Mouse (Mus musculus): ENCODE results near the gene Ube2ql1. TPM values are rescaled to one million over a fixed set of nuclear protein-coding genes. Genes with fewer than 3 reads are reported as not detected.

The Ube2ql1 gene
- total and polyA plus RNA-seq, 2 experiments: 0.09 TPM

DNA sequence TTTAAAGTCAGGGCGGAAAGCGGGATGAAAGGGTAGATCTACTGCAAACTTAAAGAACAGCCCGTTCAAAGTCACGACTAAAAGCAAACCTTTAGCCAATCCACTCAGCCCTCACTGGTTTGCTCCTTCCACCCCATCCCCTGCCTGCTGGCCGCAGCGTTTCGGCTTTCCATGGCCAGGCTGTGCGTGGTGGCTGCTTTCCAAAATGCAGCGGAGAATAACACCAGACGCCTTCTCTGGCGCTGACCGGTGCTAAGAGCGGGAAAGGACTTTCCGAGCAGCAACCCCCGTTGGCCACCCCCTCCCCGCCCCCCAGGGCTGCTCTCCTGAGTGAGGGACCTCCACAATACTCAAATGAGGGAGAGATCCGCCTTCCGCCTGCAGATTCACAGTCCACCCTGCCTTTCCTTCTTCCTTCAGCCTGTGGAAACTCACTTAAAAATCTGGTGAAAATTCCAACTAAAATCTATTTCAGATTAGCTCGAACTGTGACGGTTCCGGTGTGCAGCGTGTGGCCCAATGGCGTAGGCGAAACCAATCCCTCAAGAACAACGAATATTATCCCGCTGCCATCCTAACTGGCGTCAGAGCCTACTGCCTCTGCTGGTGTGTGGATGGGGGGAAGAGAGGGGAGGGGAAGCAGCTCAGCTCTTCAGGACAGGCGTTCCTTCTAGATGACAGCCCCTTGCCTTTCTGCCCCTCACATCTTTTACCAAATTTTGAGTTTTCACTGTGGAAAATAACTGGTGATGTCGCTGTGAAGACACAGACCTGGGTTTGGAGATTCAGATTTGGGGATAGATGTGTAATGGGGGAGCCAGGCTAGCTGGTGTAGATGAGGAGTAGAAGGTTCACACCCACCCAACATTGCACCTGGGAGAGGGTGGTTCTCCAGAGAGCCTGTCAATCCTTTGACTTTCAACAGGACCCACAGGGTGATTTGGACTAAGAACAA, 919 bp upstream of the Ube2ql1 start:
- Histone ChIP-seq H3K4me1 (ENCODE audit: control insufficient read depth, insufficient read depth, low read length) (peaks cover 5% of the 10 kb centered on the region; the same call in 1 of the 2 replicates), H3K36me3 (ENCODE audit: control insufficient read depth, insufficient read depth, low read length) (no peaks in the 10 kb centered on the region), H3K27ac (replicated peaks; ENCODE audit: insufficient read depth, low read depth, low read length) (no peak overlapping the region), H3K27me3 (ENCODE audit: control insufficient read depth, insufficient read depth, low read length) (no peaks in the 10 kb centered on the region; the same call in 1 of the 2 replicates), H3K4me3 (ENCODE audit: insufficient read depth, low read depth, low read length) (no peak overlapping the region; the same call in 1 of the 2 replicates), H3K9ac (ENCODE audit: low read depth, low read length) (no peak overlapping the region), H3K79me2 (ENCODE audit: control insufficient read depth, insufficient read depth, low read length) (no peaks in the 10 kb centered on the region)
- WGBS: 4% methylated on average over 29 of the region's 29 CpGs
- no peak for DNase-seq (ENCODE audit: extremely low read depth, low read depth, low spot score)
- TF ChIP-seq POLR2A (IDR thresholded peaks at IDR 0.05; ENCODE audit: extremely low read depth, insufficient read depth, low read length) (no peak), CTCF (IDR thresholded peaks at IDR 0.05; ENCODE audit: low read depth, low read length) (no peak)

DNA sequence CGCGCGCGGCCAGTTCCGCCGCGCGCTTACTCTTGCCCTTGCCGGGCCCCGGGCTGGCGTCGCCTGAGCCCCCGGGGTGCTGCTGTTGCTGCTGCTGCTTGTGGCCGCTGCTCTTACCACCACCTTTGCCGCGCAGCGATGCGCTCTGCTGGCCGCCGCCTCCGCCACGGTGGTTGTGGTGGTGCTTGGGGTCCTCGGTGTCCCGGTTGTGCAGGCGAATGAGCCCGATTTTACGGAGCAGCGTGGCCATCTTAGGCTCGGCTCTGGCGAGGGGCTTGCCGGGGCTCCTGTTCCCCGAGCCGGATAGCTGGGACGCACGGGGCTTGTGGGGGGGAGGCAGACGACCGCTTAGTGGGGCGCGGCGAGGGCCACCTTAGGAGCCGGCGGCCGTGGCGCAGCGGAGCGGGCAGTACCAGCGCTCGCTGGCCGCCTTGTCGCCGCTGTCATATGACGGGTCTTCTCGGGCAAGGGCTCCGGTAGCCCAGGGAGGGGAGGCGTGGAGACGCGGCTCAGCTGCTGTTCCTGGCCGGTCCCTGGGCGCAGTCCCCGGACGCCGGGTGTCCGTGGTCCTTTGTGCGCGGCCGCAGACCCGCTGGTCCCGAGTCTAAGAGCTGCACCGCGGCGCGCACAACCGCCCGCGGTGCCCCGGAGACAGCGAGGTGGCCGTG, 464 bp downstream of the Ube2ql1 start:
- no peak for TF ChIP-seq CTCF (IDR thresholded peaks at IDR 0.05; ENCODE audit: low read depth, low read length)
- no peaks in the 10 kb centered on the region for H3K36me3 ChIP-seq (ENCODE audit: control insufficient read depth, insufficient read depth, low read length)
- no peak overlapping the region for H3K27ac ChIP-seq (replicated peaks; ENCODE audit: insufficient read depth, low read depth, low read length)
- peak overlapping the region; percentile 60 for H3K9ac ChIP-seq (ENCODE audit: low read depth, low read length)
- H3K27me3 ChIP-seq (ENCODE audit: control insufficient read depth, insufficient read depth, low read length): no peaks in the 10 kb centered on the region; the same call in 1 of the 2 replicates
- under 1% methylated on average over 78 of the region's 78 CpGs for WGBS
- H3K4me3 ChIP-seq (ENCODE audit: insufficient read depth, low read depth, low read length): peak overlapping the region; percentile 62
- no peaks in the 10 kb centered on the region for H3K79me2 ChIP-seq (ENCODE audit: control insufficient read depth, insufficient read depth, low read length)
- peaks cover 5% of the 10 kb centered on the region; the same call in 1 of the 2 replicates for H3K4me1 ChIP-seq (ENCODE audit: control insufficient read depth, insufficient read depth, low read length)
- DNase-seq (ENCODE audit: extremely low read depth, low read depth, low spot score): no peak

GRCm38 (mm10) chr13:69738461-69738971, 1.2 kb downstream of the Ube2ql1 start:
- under 1% methylated on average over 39 of the region's 40 CpGs for WGBS
- no peak for TF ChIP-seq CTCF (IDR thresholded peaks at IDR 0.05; ENCODE audit: low read depth, low read length)
- no peak for TF ChIP-seq POLR2A (IDR thresholded peaks at IDR 0.05; ENCODE audit: extremely low read depth, insufficient read depth, low read length)
- no peaks in the 10 kb centered on the region; the same call in 1 of the 2 replicates for H3K27me3 ChIP-seq (ENCODE audit: control insufficient read depth, insufficient read depth, low read length)

GRCm38 (mm10) chr13:69737444-69738185, 2.1 kb downstream of the Ube2ql1 start:
- WGBS: 23% methylated on average over 19 of the region's 19 CpGs
- no peak for DNase-seq (ENCODE audit: extremely low read depth, low read depth, low spot score)
- H3K4me1 ChIP-seq (ENCODE audit: control insufficient read depth, insufficient read depth, low read length): peaks cover 5% of the 10 kb centered on the region; the same call in 1 of the 2 replicates
- H3K36me3 ChIP-seq (ENCODE audit: control insufficient read depth, insufficient read depth, low read length): no peaks in the 10 kb centered on the region
- H3K27me3 ChIP-seq (ENCODE audit: control insufficient read depth, insufficient read depth, low read length): no peaks in the 10 kb centered on the region; the same call in 1 of the 2 replicates
- no peak overlapping the region for H3K9ac ChIP-seq (ENCODE audit: low read depth, low read length)
- TF ChIP-seq CTCF (IDR thresholded peaks at IDR 0.05; ENCODE audit: low read depth, low read length) (no peak), POLR2A (IDR thresholded peaks at IDR 0.05; ENCODE audit: extremely low read depth, insufficient read depth, low read length) (no peak)
- H3K79me2 ChIP-seq (ENCODE audit: control insufficient read depth, insufficient read depth, low read length): no peaks in the 10 kb centered on the region
- H3K27ac ChIP-seq (replicated peaks; ENCODE audit: insufficient read depth, low read depth, low read length): no peak overlapping the region
- no peak overlapping the region for H3K4me3 ChIP-seq (ENCODE audit: insufficient read depth, low read depth, low read length)

More at GRCm38 (mm10) chr13:69738461-69738971, 1.2 kb downstream of the Ube2ql1 start:
- Histone ChIP-seq H3K9ac (ENCODE audit: low read depth, low read length) (no peak overlapping the region), H3K4me1 (ENCODE audit: control insufficient read depth, insufficient read depth, low read length) (peaks cover 5% of the 10 kb centered on the region; the same call in 1 of the 2 replicates), H3K27ac (replicated peaks; ENCODE audit: insufficient read depth, low read depth, low read length) (no peak overlapping the region), H3K79me2 (ENCODE audit: control insufficient read depth, insufficient read depth, low read length) (no peaks in the 10 kb centered on the region), H3K4me3 (ENCODE audit: insufficient read depth, low read depth, low read length) (peak overlapping the region; percentile 37; the same call in 1 of the 2 replicates), H3K36me3 (ENCODE audit: control insufficient read depth, insufficient read depth, low read length) (no peaks in the 10 kb centered on the region)
- DNase-seq (ENCODE audit: extremely low read depth, low read depth, low spot score): no peak

DNA sequence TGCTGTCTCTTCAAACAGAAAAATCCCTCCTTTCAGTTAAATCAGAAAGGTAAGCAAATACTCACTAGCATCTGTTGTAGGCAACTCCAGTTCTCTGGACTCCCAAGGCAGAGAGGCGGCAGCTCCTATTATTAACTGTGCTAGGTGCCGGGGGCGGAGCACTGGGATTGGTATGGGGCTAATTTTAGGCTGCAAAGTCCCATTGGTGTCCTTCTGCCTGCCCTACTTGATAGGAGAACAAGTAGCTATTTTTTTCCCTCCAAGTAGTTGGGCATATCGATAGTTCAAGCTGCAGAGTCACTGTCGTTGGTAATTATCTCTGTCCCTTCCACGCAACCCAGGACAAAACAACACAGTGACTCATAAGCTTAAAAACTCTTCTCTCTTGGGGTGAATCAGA, 7.1 kb downstream of the Ube2ql1 start:
- DNase-seq (ENCODE audit: extremely low read depth, low read depth, low spot score): no peak
- TF ChIP-seq POLR2A (IDR thresholded peaks at IDR 0.05; ENCODE audit: extremely low read depth, insufficient read depth, low read length): no peak
- no peak for TF ChIP-seq CTCF (IDR thresholded peaks at IDR 0.05; ENCODE audit: low read depth, low read length)
- Histone ChIP-seq H3K4me1 (ENCODE audit: control insufficient read depth, insufficient read depth, low read length) (no peaks in the 10 kb centered on the region), H3K27ac (replicated peaks; ENCODE audit: insufficient read depth, low read depth, low read length) (no peak overlapping the region), H3K27me3 (ENCODE audit: control insufficient read depth, insufficient read depth, low read length) (no peaks in the 10 kb centered on the region), H3K4me3 (ENCODE audit: insufficient read depth, low read depth, low read length) (no peak overlapping the region), H3K36me3 (ENCODE audit: control insufficient read depth, insufficient read depth, low read length) (no peaks in the 10 kb centered on the region), H3K79me2 (ENCODE audit: control insufficient read depth, insufficient read depth, low read length) (no peaks in the 10 kb centered on the region), H3K9ac (ENCODE audit: low read depth, low read length) (no peak overlapping the region)
- 94% methylated on average over 6 of the region's 6 CpGs for WGBS

Measured in liver, adult 2 months (tissue).